Mouse (Mus musculus) ES-Bruce4 (cell line): ENCODE results near the gene Dhrs9. TPM values are rescaled to one million over a fixed set of nuclear protein-coding genes. Genes with fewer than 3 reads are reported as not detected.

Source experiments
- H3K27ac ChIP-seq: 2 replicates; pipeline ENCODE4 v1.5.1; 2012; ENCODE audit warnings: low read length, inconsistent platforms; ENCODE audit not compliant: insufficient read depth
- H3K27me3 ChIP-seq: 2 replicates; pipeline ENCODE4 v1.6.1; 2012; ENCODE audit warnings: mild to moderate bottlenecking, low read length, inconsistent platforms; ENCODE audit not compliant: control insufficient read depth, poor library complexity, insufficient read depth, severe bottlenecking
- H3K36me3 ChIP-seq: 2 replicates; pipeline ENCODE4 v1.6.1; 2012; ENCODE audit warnings: inconsistent platforms, mild to moderate bottlenecking, low read length, moderate library complexity; ENCODE audit not compliant: control insufficient read depth, poor library complexity, insufficient read depth, severe bottlenecking
- H3K4me1 ChIP-seq: one replicate; pipeline ENCODE4 v1.8.1; 2011; ENCODE audit warnings: low read length; ENCODE audit not compliant: control insufficient read depth, insufficient read depth
- H3K4me3 ChIP-seq: 2 replicates; pipeline ENCODE4 v1.5.1; 2011; ENCODE audit warnings: low read depth, mild to moderate bottlenecking, low read length
- H3K9ac ChIP-seq: 2 replicates; pipeline ENCODE4 v1.6.1; 2012; ENCODE audit warnings: low read depth, mild to moderate bottlenecking, inconsistent platforms; ENCODE audit not compliant: poor library complexity, severe bottlenecking
- H3K9me3 ChIP-seq: replicated peaks from 2 replicates; pipeline ENCODE4 v1.6.1; 2012; ENCODE audit warnings: mild to moderate bottlenecking, low read length, inconsistent platforms; ENCODE audit not compliant: control insufficient read depth, poor library complexity, insufficient read depth, severe bottlenecking
- CTCF ChIP-seq: IDR thresholded peaks from one replicate; pipeline ENCODE4 v1.8.1; 2011; ENCODE audit warnings: low read depth, low read length
- EP300 ChIP-seq: IDR thresholded peaks from 2 replicates; pipeline ENCODE4 v1.6.1; 2011; ENCODE audit warnings: low read depth, low read length; ENCODE audit not compliant: insufficient read depth
- POLR2A ChIP-seq: IDR thresholded peaks from one replicate; pipeline ENCODE4 v1.8.1; 2011; ENCODE audit warnings: low read length; ENCODE audit not compliant: insufficient read depth
- polyA plus RNA-seq: library from polyadenylated mRNA; stranded (reverse); fragments of >200 nt; gene quantifications from 2 replicates; pipeline ENCODE4 v1.2.4, GENCODE M21; 2011; ENCODE audit warnings: low read depth; ENCODE audit not compliant: missing spikeins, insufficient read depth, insufficient read length

The Dhrs9 gene
- polyA plus RNA-seq, 1 experiment, result 0.13 TPM

DNA sequence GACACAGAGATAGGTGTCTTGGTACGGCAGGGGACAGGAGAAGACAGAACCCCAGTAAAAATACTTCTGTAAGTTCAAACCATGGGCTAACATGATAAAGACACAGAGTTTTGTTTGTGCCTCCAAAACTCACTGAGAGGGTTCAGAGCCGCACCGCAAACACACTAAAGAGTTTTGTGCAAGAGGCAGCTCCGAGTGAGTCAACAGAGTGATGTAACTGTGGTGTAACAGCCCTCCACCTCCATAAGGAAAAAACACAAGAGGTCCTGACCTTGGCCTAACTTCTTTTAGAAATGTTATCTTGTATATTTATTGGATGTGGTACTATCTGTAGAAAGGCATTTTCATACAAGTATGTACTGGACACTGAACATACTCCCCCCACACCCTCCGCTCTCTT is 25.4 kb downstream of the Dhrs9 start:
- no peaks in the 10 kb centered on the region for H3K4me1 ChIP-seq
- H3K36me3 ChIP-seq, result no peaks in the 10 kb centered on the region
- no peaks in the 10 kb centered on the region for H3K9me3 ChIP-seq
- H3K9ac ChIP-seq, result no peak overlapping the region
- no peak overlapping the region for H3K27ac ChIP-seq
- H3K27me3 ChIP-seq, result no peaks in the 10 kb centered on the region
- TF ChIP-seq CTCF (no peak), POLR2A (no peak), EP300 (no peak)
- H3K4me3 ChIP-seq, result no peak overlapping the region

DNA sequence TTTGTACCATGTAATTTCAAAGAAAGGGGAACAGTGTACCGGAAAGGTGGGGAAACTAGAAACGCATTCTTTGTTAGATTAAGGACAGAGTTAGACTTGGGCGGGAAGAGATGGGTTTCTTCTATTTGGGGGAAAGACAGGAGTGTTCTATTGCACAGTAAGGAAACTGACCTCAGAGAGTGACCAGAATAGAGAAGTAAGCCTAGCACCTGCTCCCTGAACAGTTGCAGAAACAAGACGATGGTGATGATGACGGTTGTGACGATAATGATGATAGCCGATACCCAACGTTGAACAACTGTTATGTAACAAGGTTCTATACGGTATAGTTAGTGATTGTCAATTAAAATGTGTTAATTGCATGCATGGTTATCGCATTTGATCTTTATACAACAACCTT is 34.3 kb downstream of the Dhrs9 start:
- TF ChIP-seq EP300 (no peak), CTCF (no peak), POLR2A (no peak)
- no peaks in the 10 kb centered on the region for H3K9me3 ChIP-seq
- H3K36me3 ChIP-seq, result no peaks in the 10 kb centered on the region
- H3K4me3 ChIP-seq, result no peak overlapping the region
- no peaks in the 10 kb centered on the region; the same call in 1 of the 2 replicates for H3K27me3 ChIP-seq
- H3K9ac ChIP-seq, result no peak overlapping the region
- H3K4me1 ChIP-seq, result peaks cover 3% of the 10 kb centered on the region
- no peak overlapping the region for H3K27ac ChIP-seq

DNA sequence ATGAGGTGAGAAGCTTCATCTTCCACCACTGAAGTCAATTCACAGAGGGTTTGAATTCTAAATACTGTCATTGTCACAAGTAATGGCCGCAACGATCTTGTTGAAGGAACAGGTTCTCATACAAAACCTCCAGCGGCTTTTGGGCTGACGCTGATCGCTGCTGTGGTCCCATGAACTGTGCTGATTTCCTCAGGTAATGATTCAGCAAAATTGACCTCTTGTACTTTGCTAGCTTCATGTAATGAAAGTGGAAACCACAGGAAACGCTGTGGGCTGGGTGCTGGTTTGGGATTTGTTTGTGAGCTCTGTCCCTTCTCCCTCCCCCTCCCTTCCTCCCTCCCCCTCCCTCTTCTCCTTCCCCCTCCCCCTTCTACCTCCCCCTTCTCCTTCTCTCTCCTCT is 34.8 kb downstream of the Dhrs9 start:
- Histone ChIP-seq H3K9ac (no peak overlapping the region), H3K27ac (no peak overlapping the region), H3K4me1 (peaks cover 3% of the 10 kb centered on the region), H3K36me3 (no peaks in the 10 kb centered on the region), H3K4me3 (no peak overlapping the region), H3K9me3 (no peaks in the 10 kb centered on the region), H3K27me3 (no peaks in the 10 kb centered on the region; the same call in 1 of the 2 replicates)
- TF ChIP-seq EP300 (no peak), POLR2A (no peak), CTCF (no peak)

DNA sequence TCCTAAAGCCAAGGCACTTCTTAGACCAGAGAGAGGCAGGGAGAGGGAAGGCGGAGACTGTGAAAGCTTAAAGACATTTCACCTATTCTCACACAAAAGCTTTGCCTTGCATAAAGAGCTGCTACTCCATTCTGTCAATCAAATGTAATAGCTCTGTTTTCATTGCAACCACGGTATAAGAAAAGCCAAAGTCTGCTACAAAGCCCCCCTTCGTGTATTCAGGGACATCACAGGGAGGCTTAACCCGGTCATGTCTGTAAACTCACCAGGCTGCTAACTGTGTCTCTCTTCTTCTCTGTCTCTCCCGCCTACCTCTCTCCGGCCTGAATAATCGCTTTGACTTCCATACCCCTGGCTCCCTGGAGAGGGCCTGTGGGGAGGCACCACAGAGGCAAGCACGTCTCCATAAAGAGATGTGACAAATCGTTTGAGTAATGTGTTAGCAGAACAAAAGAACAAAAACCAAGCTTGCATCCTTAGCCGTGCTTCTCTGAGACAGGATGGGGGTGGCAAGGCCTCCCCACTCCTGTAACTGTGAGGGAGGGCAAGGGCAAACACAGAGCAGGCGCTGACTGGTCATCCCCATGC is 38.1 kb downstream of the Dhrs9 start:
- Histone ChIP-seq H3K27me3 (no peaks in the 10 kb centered on the region), H3K4me1 (peaks cover 3% of the 10 kb centered on the region), H3K4me3 (no peak overlapping the region), H3K9me3 (no peaks in the 10 kb centered on the region), H3K27ac (no peak overlapping the region), H3K36me3 (no peaks in the 10 kb centered on the region), H3K9ac (no peak overlapping the region)
- TF ChIP-seq EP300 (0 out of 2 replicates have a peak, but pooled peaks have one; percentile 14), CTCF (no peak)

DNA sequence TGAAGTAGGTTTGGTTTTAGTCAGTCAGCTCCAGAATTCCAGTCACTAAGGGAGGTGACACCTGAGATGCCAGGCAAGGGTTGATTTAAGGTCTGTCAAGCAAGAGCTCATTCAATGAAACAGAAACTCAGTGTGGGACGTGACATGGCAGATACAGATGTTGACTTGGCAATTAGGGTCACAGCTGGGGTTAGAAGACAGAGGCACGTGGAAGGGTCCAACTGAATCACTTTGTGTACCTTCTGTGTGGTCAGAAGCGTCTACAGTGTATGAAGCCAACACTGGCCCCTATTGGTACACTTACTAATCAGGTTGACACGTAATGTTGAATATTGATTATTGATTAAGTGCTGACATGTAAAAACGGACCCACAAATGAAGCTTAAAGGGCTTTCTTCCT is 44.6 kb downstream of the Dhrs9 start:
- H3K27me3 ChIP-seq, result no peaks in the 10 kb centered on the region

DNA sequence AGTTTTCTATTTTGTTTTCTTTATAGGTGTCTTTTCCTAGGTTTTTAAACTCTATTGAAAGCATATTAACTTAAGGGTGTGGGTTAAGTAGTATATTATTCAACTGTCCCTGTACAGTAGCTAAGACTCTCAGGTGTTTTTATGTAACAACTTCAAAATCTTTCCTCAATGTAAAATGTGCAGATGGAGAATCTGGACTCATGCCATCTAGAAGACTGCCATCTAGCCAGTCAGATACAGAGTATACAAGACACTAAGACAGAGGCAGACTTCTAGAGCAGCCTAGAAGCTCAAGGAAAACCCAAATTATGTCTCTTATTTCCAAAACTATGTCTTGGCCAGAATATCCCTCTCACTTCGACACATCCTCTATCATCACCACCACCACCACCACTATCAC is 45.8 kb downstream of the Dhrs9 start:
- Histone ChIP-seq H3K4me3 (no peak overlapping the region), H3K9me3 (no peaks in the 10 kb centered on the region), H3K9ac (no peak overlapping the region), H3K36me3 (no peaks in the 10 kb centered on the region), H3K27ac (no peak overlapping the region), H3K27me3 (no peaks in the 10 kb centered on the region), H3K4me1 (no peaks in the 10 kb centered on the region)
- TF ChIP-seq POLR2A, result no peak
- no peak for TF ChIP-seq EP300
- no peak for TF ChIP-seq CTCF

More for the DNA sequence above, 44.6 kb downstream of the Dhrs9 start:
- TF ChIP-seq POLR2A, result no peak
- no peak for TF ChIP-seq EP300
- no peak for TF ChIP-seq CTCF
- no peaks in the 10 kb centered on the region for H3K9me3 ChIP-seq
- H3K9ac ChIP-seq, result no peak overlapping the region
- no peaks in the 10 kb centered on the region for H3K4me1 ChIP-seq
- no peaks in the 10 kb centered on the region for H3K36me3 ChIP-seq
- H3K4me3 ChIP-seq, result no peak overlapping the region
- H3K27ac ChIP-seq, result no peak overlapping the region
